17 mouse cellular contexts compared by ENCODE assay signal in the genomic region with DNA sequence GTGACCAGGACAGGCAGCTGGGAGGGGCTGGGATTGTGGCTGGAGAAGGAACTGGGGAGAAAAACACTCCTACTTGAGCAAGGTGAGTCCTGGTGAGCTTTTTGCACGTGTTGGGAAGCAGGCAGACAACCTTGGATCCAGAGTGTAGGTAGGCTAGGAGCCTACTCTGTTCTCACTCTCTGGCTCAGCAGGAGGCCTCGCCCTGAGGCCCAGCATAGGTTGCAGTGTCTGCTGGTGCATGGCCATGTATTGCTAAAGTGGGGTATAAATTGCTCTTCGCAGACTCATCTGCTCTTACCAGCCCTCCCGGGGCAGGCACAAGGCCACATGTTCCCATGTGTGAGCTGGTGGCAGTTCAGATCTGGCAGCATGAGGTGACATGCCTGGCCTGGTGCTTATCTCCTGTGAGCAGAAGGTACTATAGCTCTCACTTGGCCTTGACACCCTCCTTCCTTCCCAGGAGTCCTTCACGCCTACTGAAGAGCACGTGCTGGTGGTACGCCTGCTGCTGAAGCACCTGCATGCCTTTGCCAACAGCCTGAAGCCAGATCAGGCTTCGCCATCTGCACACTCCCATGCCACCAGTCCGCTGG. TPM values are rescaled to one million over a fixed set of nuclear protein-coding genes. Genes with fewer than 3 reads are reported as not detected.
A peak's percentile ranks its signal among the peaks of the same experiment; 100 is the strongest.
DNase-seq lines count a peak whose midpoint lies in the region; ATAC-seq and TF ChIP-seq lines count a peak whose summit lies in the region.
"Had no signal": no experiment of that assay in that cellular context is flagged by ENCODE, and none has a peak within 500 bp of the region (broad histone marks: within the 10 kb centered on the region; RNA-seq: fewer than 3 reads in every experiment).

No protein-coding gene starts in this region.

- no peak overlapping the region for H3K4me2 ChIP-seq in intestine, embryonic 15.5 days (replicated peaks)
- H3K4me2 ChIP-seq in hindbrain, postnatal 0 days (ENCODE audit: low read depth, low read length) = no peak overlapping the region
- H3K4me2 ChIP-seq: hindbrain, embryonic 12.5 days; neural tube, embryonic 13.5 days had no signal

- H3K27ac ChIP-seq in intestine, embryonic 15.5 days = no peak overlapping the region
- no peak overlapping the region for H3K27ac ChIP-seq in hindbrain, postnatal 0 days
- H3K27ac ChIP-seq: hindbrain, embryonic 12.5 days; neural tube, embryonic 13.5 days had no signal

- DNase-seq in cerebellum, adult 9-11 months = peak; percentile 44
- DNase-seq in cerebellum, adult 18-20 months = no peak
- peak; percentile 71 for DNase-seq in MEL-GATA-1-ER (ENCODE audit: extremely low read depth, low read depth)
- DNase-seq in hindbrain, postnatal 0 days (ENCODE audit: low spot score) = no peak
- DNase-seq in layer of hippocampus, adult 11-12 months (ENCODE audit: low spot score) = no peak
- DNase-seq in T-cell, adult 2 months (ENCODE audit: low spot score) = no peak
- DNase-seq: adrenal gland, adult 2 months; heart, adult 18-20 months; midbrain, embryonic 14.5 days; right cerebral cortex, postnatal 14 days; thymus, postnatal 14 days had no signal

- H3K9me3 ChIP-seq in intestine, embryonic 15.5 days = no peaks in the 10 kb centered on the region
- H3K9me3 ChIP-seq in hindbrain, postnatal 0 days (ENCODE audit: low read length) = no peaks in the 10 kb centered on the region
- H3K9me3 ChIP-seq: hindbrain, embryonic 12.5 days; neural tube, embryonic 13.5 days had no signal

- peaks cover 35% of the 10 kb centered on the region for H3K36me3 ChIP-seq in intestine, embryonic 15.5 days
- H3K36me3 ChIP-seq in hindbrain, postnatal 0 days (ENCODE audit: insufficient read depth, low read length) = peaks cover 56% of the 10 kb centered on the region

- H3K4me3 ChIP-seq in intestine, embryonic 15.5 days (replicated peaks) = no peak overlapping the region
- no peak overlapping the region for H3K4me3 ChIP-seq in hindbrain, postnatal 0 days (ENCODE audit: low read length)
- H3K4me3 ChIP-seq: hindbrain, embryonic 12.5 days; neural tube, embryonic 13.5 days had no signal

- WGBS in intestine, embryonic 15.5 days = 87% methylated on average over 9 of the region's 9 CpGs
- WGBS in hindbrain, postnatal 0 days = 89% methylated on average over 9 of the region's 9 CpGs

- no peaks in the 10 kb centered on the region for H3K4me1 ChIP-seq in intestine, embryonic 15.5 days (replicated peaks)
- H3K4me1 ChIP-seq in hindbrain, postnatal 0 days (ENCODE audit: insufficient read depth, low read length) = no peaks in the 10 kb centered on the region
- H3K4me1 ChIP-seq: hindbrain, embryonic 12.5 days; neural tube, embryonic 13.5 days had no signal

- no peaks in the 10 kb centered on the region for H3K27me3 ChIP-seq in intestine, embryonic 15.5 days (replicated peaks)
- no peaks in the 10 kb centered on the region for H3K27me3 ChIP-seq in hindbrain, postnatal 0 days (ENCODE audit: insufficient read depth, low read length)
- H3K27me3 ChIP-seq: hindbrain, embryonic 12.5 days; neural tube, embryonic 13.5 days had no signal

- no peak for TF ChIP-seq CTCF in hindbrain, postnatal 0 days (IDR thresholded peaks at IDR 0.05; ENCODE audit: low read depth)

- peak; percentile 69 for ATAC-seq in intestine, embryonic 15.5 days
- ATAC-seq in megakaryocyte-erythroid progenitor cell, adult 5-6 weeks (replicated peaks; ENCODE audit: low FRiP score, low TSS enrichment, poor library complexity, severe bottlenecking) = peak; percentile 95
- no peak for ATAC-seq in hindbrain, postnatal 0 days
- ATAC-seq: forebrain, embryonic 16.5 days had no signal

- H3K9ac ChIP-seq in intestine, embryonic 15.5 days = no peak overlapping the region
- H3K9ac ChIP-seq in hindbrain, postnatal 0 days (replicated peaks; ENCODE audit: low read length) = no peak overlapping the region
- H3K9ac ChIP-seq: hindbrain, embryonic 12.5 days; neural tube, embryonic 13.5 days had no signal

RNA-seq across cellular contexts. Expression of a gene that starts 8.1 kb away (rescaled TPM):
- 4.0 and 6.7 TPM in 2 replicates for polyA plus RNA-seq in intestine, embryonic 15.5 days (2015; fragmentation: Nextera tagmentation; extraction: Ambion mirVana)
- 1.3 and 13.1 TPM in 2 replicates for total RNA-seq in megakaryocyte-erythroid progenitor cell, adult 5-6 weeks (2014; fragmentation: Nextera tagmentation)
- total RNA-seq in megakaryocyte-erythroid progenitor cell, adult 5-6 weeks (2017) = 0.42 and 9.2 TPM in 2 replicates
- 18.2 and 20.8 TPM in 2 replicates for total RNA-seq in hindbrain, postnatal 0 days (2014; rRNA removed)
- 32.8 and 37.6 TPM in 2 replicates for polyA plus RNA-seq in hindbrain, postnatal 0 days (2015; fragmentation: Nextera tagmentation; extraction: Ambion mirVana)
- total RNA-seq: liver, adult 2 months had no signal
- polyA plus RNA-seq: liver, adult 2 months had no signal

RNA-seq across cellular contexts. Expression of a gene that starts 19.0 kb away (rescaled TPM):
- 26.8 and 27.5 TPM in 2 replicates for polyA plus RNA-seq in intestine, embryonic 15.5 days (2015; fragmentation: Nextera tagmentation; extraction: Ambion mirVana)
- total RNA-seq in megakaryocyte-erythroid progenitor cell, adult 5-6 weeks (2014; fragmentation: Nextera tagmentation) = 88.7 and 152 TPM in 2 replicates
- 75.3 and 83.2 TPM in 2 replicates for total RNA-seq in megakaryocyte-erythroid progenitor cell, adult 5-6 weeks (2017)
- 62.4 and 67.4 TPM in 2 replicates for total RNA-seq in hindbrain, postnatal 0 days (2014; rRNA removed)
- polyA plus RNA-seq in hindbrain, postnatal 0 days (2015; fragmentation: Nextera tagmentation; extraction: Ambion mirVana) = 21.7 and 23.8 TPM in 2 replicates

RNA-seq across cellular contexts. Expression of a gene that starts 55.1 kb away (rescaled TPM):
- 25.0 and 29.4 TPM in 2 replicates for polyA plus RNA-seq in intestine, embryonic 15.5 days (2015; fragmentation: Nextera tagmentation; extraction: Ambion mirVana)
- 10.8 and 13.9 TPM in 2 replicates for total RNA-seq in megakaryocyte-erythroid progenitor cell, adult 5-6 weeks (2014; fragmentation: Nextera tagmentation)
- total RNA-seq in megakaryocyte-erythroid progenitor cell, adult 5-6 weeks (2017) = 5.2 and 7.6 TPM in 2 replicates
- 74.6 and 78.7 TPM in 2 replicates for total RNA-seq in hindbrain, postnatal 0 days (2014; rRNA removed)
- polyA plus RNA-seq in hindbrain, postnatal 0 days (2015; fragmentation: Nextera tagmentation; extraction: Ambion mirVana) = 42.5 and 42.8 TPM in 2 replicates

Comparison
In these comparisons a context has a peak if more than half of its experiments do, and no peak if none do; other contexts are left out.
1. DNase-seq: peak in cerebellum, adult 9-11 months (single experiment) and MEL-GATA-1-ER (single experiment); none in cerebellum, adult 18-20 months (0 of 2), hindbrain, postnatal 0 days (single experiment), layer of hippocampus, adult 11-12 months (single experiment) and T-cell, adult 2 months (single experiment).